Mouse (Mus musculus): ENCODE measurements at regions not wholly inside any gene's neighbourhood (a gene's known extent, or its start where the extent isn't known, plus 50 kb on each side); places are given as distances from the start of the nearest gene placed in this dataset.

DNA sequence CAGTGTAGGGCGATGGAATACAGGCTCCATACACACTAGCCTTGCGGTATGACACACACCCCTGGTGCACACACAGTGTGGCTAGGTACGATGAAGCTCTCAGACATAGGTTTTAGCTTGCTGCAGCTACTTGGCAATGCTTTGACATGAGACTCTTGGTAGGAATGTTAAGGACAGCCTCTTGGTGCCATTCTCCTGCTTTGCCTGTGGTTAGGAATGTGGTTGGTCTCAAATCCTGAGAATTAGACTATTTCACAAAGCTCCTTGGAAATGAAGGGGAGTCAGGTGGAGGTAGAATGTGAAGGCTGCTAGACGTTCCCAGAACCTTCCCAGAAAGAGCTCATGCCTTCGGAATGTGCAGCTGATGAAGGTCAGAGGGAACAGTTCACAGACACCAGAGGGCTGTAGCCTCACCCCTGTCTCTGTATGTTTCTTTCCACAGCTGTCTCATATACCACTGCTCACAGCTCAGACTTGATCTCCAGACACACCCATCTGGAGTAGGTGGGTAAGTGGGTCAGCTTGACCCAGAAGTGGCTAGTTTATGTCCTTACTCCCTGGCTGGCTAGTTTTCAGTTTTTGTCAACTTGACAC is 66.9 kb upstream of the Tgfbr2 start:
- no peak overlapping the region for H3K9ac ChIP-seq (ENCODE audit: insufficient read depth, low read depth, low read length, poor library complexity, severe bottlenecking)
- no peaks in the 10 kb centered on the region for H3K9me3 ChIP-seq (ENCODE audit: control insufficient read depth, insufficient read depth, low read depth, low read length)
- in situ Hi-C loops (cut with MboI; ENCODE audit: low sequenced_read_pairs in 2 of 2, unreplicated experiment in 2 of 2), result no loop called here
- no peak overlapping the region for H3K27ac ChIP-seq (ENCODE audit: insufficient read depth, low read depth, low read length, poor library complexity, severe bottlenecking)
- peaks cover 3% of the 10 kb centered on the region in 2 experiments; a peak in 2 of 4 replicates for H3K4me1 ChIP-seq (ENCODE audit: control insufficient read depth in 2 of 2, insufficient read depth in 2 of 2, low read length in 2 of 2, poor library complexity in 1 of 2)
- H3K36me3 ChIP-seq (ENCODE audit: control insufficient read depth, insufficient read depth, low read length, poor library complexity, severe bottlenecking), result no peaks in the 10 kb centered on the region
- H3K4me3 ChIP-seq (ENCODE audit: insufficient read depth in 1 of 2, low read depth in 1 of 2, low read length in 2 of 2, poor library complexity in 1 of 2, severe bottlenecking in 1 of 2), result no peak overlapping the region
- TF ChIP-seq HCFC1 (IDR thresholded peaks at IDR 0.05; ENCODE audit: borderline replicate concordance, insufficient read depth, low read length) (no peak), MAFK (IDR thresholded peaks at IDR 0.05; ENCODE audit: insufficient read depth, low read depth, low read length) (no peak), CHD2 (IDR thresholded peaks at IDR 0.05; ENCODE audit: low read depth, low read length) (no peak), ZC3H11A (IDR thresholded peaks at IDR 0.05; ENCODE audit: borderline replicate concordance, low read depth, low read length) (no peak), ZNF384 (IDR thresholded peaks at IDR 0.05; ENCODE audit: low read depth, low read length) (no peak)
- DNase-seq (ENCODE audit: low read depth, low spot score), result no peak

DNA sequence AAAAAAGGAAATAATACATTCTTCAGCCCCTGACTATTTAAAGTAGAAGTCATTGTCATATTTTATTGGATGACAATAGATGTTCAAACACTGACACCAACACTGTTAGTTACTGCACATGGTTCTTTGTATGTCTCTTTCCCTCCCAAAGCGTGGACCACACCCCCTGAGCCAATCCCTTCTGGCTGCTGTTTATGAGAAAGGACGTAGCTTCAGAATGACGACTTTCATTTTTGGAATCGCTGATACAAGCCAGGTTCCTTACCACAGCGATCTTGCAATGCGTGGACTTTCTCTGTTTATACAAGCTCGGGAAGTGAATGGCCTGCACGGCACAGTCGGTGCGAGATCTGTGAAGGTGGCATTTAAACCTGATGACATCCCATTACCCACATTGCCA is 66.1 kb upstream of the Tgfbr2 start:
- H3K36me3 ChIP-seq (ENCODE audit: control insufficient read depth, insufficient read depth, low read length, poor library complexity, severe bottlenecking), result no peaks in the 10 kb centered on the region
- H3K4me3 ChIP-seq (ENCODE audit: insufficient read depth in 1 of 2, low read depth in 1 of 2, low read length in 2 of 2, poor library complexity in 1 of 2, severe bottlenecking in 1 of 2), result no peak overlapping the region
- no peaks in the 10 kb centered on the region for H3K9me3 ChIP-seq (ENCODE audit: control insufficient read depth, insufficient read depth, low read depth, low read length)
- in situ Hi-C loops (cut with MboI; ENCODE audit: low sequenced_read_pairs in 2 of 2, unreplicated experiment in 2 of 2), result no loop called here
- no peak overlapping the region for H3K27ac ChIP-seq (ENCODE audit: insufficient read depth, low read depth, low read length, poor library complexity, severe bottlenecking)
- TF ChIP-seq MAFK (IDR thresholded peaks at IDR 0.05; ENCODE audit: insufficient read depth, low read depth, low read length), result no peak
- TF ChIP-seq CHD2 (IDR thresholded peaks at IDR 0.05; ENCODE audit: low read depth, low read length), result no peak
- TF ChIP-seq ZC3H11A (IDR thresholded peaks at IDR 0.05; ENCODE audit: borderline replicate concordance, low read depth, low read length), result no peak
- TF ChIP-seq HCFC1 (IDR thresholded peaks at IDR 0.05; ENCODE audit: borderline replicate concordance, insufficient read depth, low read length), result no peak
- no peak for TF ChIP-seq ZNF384 (IDR thresholded peaks at IDR 0.05; ENCODE audit: low read depth, low read length)
- no peak for DNase-seq (ENCODE audit: low read depth, low spot score)
- H3K9ac ChIP-seq (ENCODE audit: insufficient read depth, low read depth, low read length, poor library complexity, severe bottlenecking), result no peak overlapping the region
- peaks cover 3% of the 10 kb centered on the region in 2 experiments; a peak in 2 of 4 replicates for H3K4me1 ChIP-seq (ENCODE audit: control insufficient read depth in 2 of 2, insufficient read depth in 2 of 2, low read length in 2 of 2, poor library complexity in 1 of 2)

DNA sequence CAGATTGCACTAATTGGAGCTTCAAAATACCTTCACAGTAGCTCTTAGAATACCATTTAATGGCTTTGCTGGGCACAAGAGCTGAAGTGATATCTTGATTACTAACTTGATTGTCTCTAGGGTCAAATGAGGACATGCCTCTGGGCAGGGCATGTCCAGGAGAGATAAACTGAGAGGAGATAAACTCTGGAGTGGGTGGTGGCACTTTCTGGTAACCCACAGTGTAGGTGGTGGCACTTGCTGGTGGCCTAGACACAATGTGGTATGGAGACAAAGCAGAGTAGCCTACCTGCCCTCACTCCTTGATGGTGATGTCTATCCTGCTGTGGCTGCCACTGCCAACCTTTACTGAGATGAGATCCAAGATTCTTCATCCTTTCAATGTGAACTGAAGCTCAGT is 61.7 kb upstream of the Tgfbr2 start:
- Histone ChIP-seq H3K9ac (ENCODE audit: insufficient read depth, low read depth, low read length, poor library complexity, severe bottlenecking) (no peak overlapping the region), H3K4me1 (ENCODE audit: control insufficient read depth in 2 of 2, insufficient read depth in 2 of 2, low read length in 2 of 2, poor library complexity in 1 of 2) (peaks cover 2 to 3% of the 10 kb centered on the region in 2 experiments; a peak in 2 of 4 replicates), H3K27ac (ENCODE audit: insufficient read depth, low read depth, low read length, poor library complexity, severe bottlenecking) (no peak overlapping the region), H3K4me3 (ENCODE audit: insufficient read depth in 1 of 2, low read depth in 1 of 2, low read length in 2 of 2, poor library complexity in 1 of 2, severe bottlenecking in 1 of 2) (no peak overlapping the region), H3K36me3 (ENCODE audit: control insufficient read depth, insufficient read depth, low read length, poor library complexity, severe bottlenecking) (no peaks in the 10 kb centered on the region), H3K9me3 (ENCODE audit: control insufficient read depth, insufficient read depth, low read depth, low read length) (no peaks in the 10 kb centered on the region)
- in situ Hi-C loops (cut with MboI; ENCODE audit: low sequenced_read_pairs in 2 of 2, unreplicated experiment in 2 of 2), result no loop called here
- DNase-seq (ENCODE audit: low read depth, low spot score), result no peak
- TF ChIP-seq CHD2 (IDR thresholded peaks at IDR 0.05; ENCODE audit: low read depth, low read length) (no peak), ZNF384 (IDR thresholded peaks at IDR 0.05; ENCODE audit: low read depth, low read length) (no peak), HCFC1 (IDR thresholded peaks at IDR 0.05; ENCODE audit: borderline replicate concordance, insufficient read depth, low read length) (no peak), ZC3H11A (IDR thresholded peaks at IDR 0.05; ENCODE audit: borderline replicate concordance, low read depth, low read length) (no peak), MAFK (IDR thresholded peaks at IDR 0.05; ENCODE audit: insufficient read depth, low read depth, low read length) (no peak)

DNA sequence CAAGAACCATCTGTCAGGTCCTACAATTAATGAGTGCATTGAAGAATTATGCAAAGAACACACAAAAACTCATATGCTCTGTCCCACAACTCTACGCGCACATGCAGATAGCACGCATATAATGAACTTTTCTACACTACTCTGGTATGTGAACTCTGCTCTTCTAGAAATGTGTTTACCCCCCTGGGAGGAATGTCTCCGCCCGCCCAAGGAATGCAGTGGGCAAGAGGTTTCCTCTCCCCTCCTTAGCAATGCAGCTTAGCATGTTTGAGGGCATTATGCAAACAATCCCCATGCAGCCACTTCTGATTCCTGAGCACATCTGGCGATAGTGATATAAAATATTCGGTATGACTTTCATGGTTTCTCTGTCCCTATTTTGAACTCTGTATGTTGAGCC is 59.0 kb upstream of the Tgfbr2 start:
- no peak overlapping the region for H3K9ac ChIP-seq (ENCODE audit: insufficient read depth, low read depth, low read length, poor library complexity, severe bottlenecking)
- H3K4me3 ChIP-seq (ENCODE audit: insufficient read depth in 1 of 2, low read depth in 1 of 2, low read length in 2 of 2, poor library complexity in 1 of 2, severe bottlenecking in 1 of 2), result no peak overlapping the region
- no peaks in the 10 kb centered on the region for H3K36me3 ChIP-seq (ENCODE audit: control insufficient read depth, insufficient read depth, low read length, poor library complexity, severe bottlenecking)
- H3K27ac ChIP-seq (ENCODE audit: insufficient read depth, low read depth, low read length, poor library complexity, severe bottlenecking), result no peak overlapping the region
- no peaks in the 10 kb centered on the region for H3K9me3 ChIP-seq (ENCODE audit: control insufficient read depth, insufficient read depth, low read depth, low read length)
- TF ChIP-seq ZC3H11A (IDR thresholded peaks at IDR 0.05; ENCODE audit: borderline replicate concordance, low read depth, low read length) (no peak), MAFK (IDR thresholded peaks at IDR 0.05; ENCODE audit: insufficient read depth, low read depth, low read length) (no peak), ZNF384 (IDR thresholded peaks at IDR 0.05; ENCODE audit: low read depth, low read length) (no peak), CHD2 (IDR thresholded peaks at IDR 0.05; ENCODE audit: low read depth, low read length) (no peak), HCFC1 (IDR thresholded peaks at IDR 0.05; ENCODE audit: borderline replicate concordance, insufficient read depth, low read length) (no peak)
- no peak for DNase-seq (ENCODE audit: low read depth, low spot score)
- in situ Hi-C loops (cut with MboI; ENCODE audit: low sequenced_read_pairs in 2 of 2, unreplicated experiment in 2 of 2), result no loop called here
- H3K4me1 ChIP-seq (ENCODE audit: control insufficient read depth in 2 of 2, insufficient read depth in 2 of 2, low read length in 2 of 2, poor library complexity in 1 of 2), result no peaks in the 10 kb centered on the region
